Mouse (Mus musculus): ENCODE data around the gene Ctsg. TPM values are rescaled to one million over a fixed set of nuclear protein-coding genes. Genes with fewer than 3 reads are reported as not detected.
"Not testable (repeated sequence)": the region's sequence is repeated elsewhere in the genome, so short reads cannot be mapped to it uniquely, and the experiment has no call there.

The Ctsg gene
- polyA plus RNA-seq (2014; fragmentation: Nextera tagmentation; extraction: Ambion mirVana) = 0.45 TPM in 1 of 2 replicates, not detected in the other

DNA sequence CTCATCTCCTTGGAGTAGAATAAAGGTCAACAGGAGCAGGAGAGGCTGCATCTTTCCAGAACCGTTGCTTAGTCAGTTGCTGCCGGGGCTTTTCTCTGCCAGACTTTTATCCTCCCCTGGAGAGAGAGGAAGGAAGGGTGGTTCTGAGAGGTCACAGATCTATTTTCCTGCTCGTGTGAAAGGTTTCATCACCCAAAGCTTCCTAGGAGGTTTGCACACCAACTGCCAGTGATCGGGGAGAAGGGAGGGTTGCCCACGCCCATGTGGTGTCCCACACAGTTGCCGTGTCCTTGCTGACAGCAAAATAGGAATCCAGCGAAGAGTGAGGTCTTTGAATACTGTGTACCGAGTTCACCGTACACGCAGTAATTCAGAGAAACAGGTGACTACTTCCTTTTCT lies at the start of gene Ctsg:
Ctsg (minus strand) TSS at position 189 of the 400 bp plus-strand sequence.
- no peak within 1 kb of the TSS for H3K9ac ChIP-seq (replicated peaks; ENCODE audit: low read depth, low read length)
- no peak within 1 kb of the TSS for H3K4me3 ChIP-seq (ENCODE audit: low read depth, low read length)
- no peak within 1 kb of the TSS for H3K4me2 ChIP-seq (ENCODE audit: low read depth, low read length)
- no peak for ATAC-seq (ENCODE audit: low read depth)
- H3K27me3 ChIP-seq (ENCODE audit: control insufficient read depth, insufficient read depth, low read length) = no peaks in the 10 kb centered on the region
- no peaks in the 10 kb centered on the region for H3K4me1 ChIP-seq (ENCODE audit: control insufficient read depth, insufficient read depth, low read length)
- no peaks in the 10 kb centered on the region for H3K9me3 ChIP-seq (ENCODE audit: control insufficient read depth, low read length)
- 83% methylated on average over 10 of the region's 10 CpGs for WGBS
- H3K36me3 ChIP-seq (ENCODE audit: control insufficient read depth, insufficient read depth, low read length) = no peaks in the 10 kb centered on the region
- no peak within 1 kb of the TSS for H3K27ac ChIP-seq (ENCODE audit: low read depth, low read length)

DNA sequence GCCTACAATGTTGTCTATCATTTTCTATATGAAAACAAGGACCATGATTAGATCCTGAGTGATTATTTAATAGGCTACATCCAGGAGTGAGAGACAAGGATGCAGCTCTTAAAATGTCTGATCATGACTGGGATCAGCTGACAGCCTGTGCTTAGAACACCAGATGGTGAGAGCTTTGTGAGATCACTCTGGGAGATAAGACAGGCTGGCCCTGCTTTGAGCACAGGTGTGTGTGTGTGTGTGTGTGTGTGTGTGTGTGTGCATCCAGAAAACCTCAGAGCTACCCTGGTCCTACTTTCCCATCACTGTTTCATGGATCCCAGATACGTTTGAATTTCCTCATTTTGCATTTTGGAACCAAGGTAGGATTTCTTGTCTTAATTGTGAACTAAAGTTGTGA lies 31.3 kb upstream of the Ctsg start:
- 89% methylated on average over 1 of the region's 1 CpGs for WGBS
- ATAC-seq (ENCODE audit: low read depth) = not testable (repeated sequence)

DNA sequence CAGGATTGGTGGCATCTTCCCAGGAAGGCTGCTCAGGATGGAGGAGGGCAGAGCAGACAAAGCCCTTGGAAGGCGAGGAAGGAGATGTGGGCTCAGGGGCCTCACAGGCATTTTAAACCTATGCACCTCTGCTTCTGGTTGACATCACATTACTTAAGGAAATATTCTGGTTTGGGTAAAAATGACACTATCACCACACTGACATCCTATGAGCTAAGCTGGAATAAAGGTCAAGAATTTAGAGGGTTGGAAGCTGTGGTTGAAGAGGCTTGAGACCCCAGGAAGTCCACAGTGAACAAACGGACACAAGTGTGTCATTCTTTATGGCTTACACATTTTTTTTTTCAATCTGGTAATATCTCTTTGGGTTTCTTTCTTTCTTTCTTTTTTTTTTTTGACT lies 30.1 kb upstream of the Ctsg start, which contains the start of gene Gzmd:
Gzmd (minus strand) TSS at position 101 of the 400 bp plus-strand sequence.
- H3K4me3 ChIP-seq (ENCODE audit: low read depth, low read length); H3K9ac ChIP-seq (replicated peaks; ENCODE audit: low read depth, low read length); ATAC-seq (ENCODE audit: low read depth); H3K27ac ChIP-seq (ENCODE audit: low read depth, low read length); H3K4me1 ChIP-seq (ENCODE audit: control insufficient read depth, insufficient read depth, low read length); H3K4me2 ChIP-seq (ENCODE audit: low read depth, low read length); H3K36me3 ChIP-seq (ENCODE audit: control insufficient read depth, insufficient read depth, low read length); H3K9me3 ChIP-seq (ENCODE audit: control insufficient read depth, low read length); H3K27me3 ChIP-seq (ENCODE audit: control insufficient read depth, insufficient read depth, low read length): not testable (repeated sequence)
- WGBS = 86% methylated on average over 2 of the region's 2 CpGs

More for the DNA sequence above, 31.3 kb upstream of the Ctsg start:
- not testable (repeated sequence) for H3K4me1 ChIP-seq (ENCODE audit: control insufficient read depth, insufficient read depth, low read length); H3K36me3 ChIP-seq (ENCODE audit: control insufficient read depth, insufficient read depth, low read length); H3K9ac ChIP-seq (replicated peaks; ENCODE audit: low read depth, low read length); H3K27ac ChIP-seq (ENCODE audit: low read depth, low read length); H3K9me3 ChIP-seq (ENCODE audit: control insufficient read depth, low read length); H3K27me3 ChIP-seq (ENCODE audit: control insufficient read depth, insufficient read depth, low read length); H3K4me3 ChIP-seq (ENCODE audit: low read depth, low read length); H3K4me2 ChIP-seq (ENCODE audit: low read depth, low read length)

DNA sequence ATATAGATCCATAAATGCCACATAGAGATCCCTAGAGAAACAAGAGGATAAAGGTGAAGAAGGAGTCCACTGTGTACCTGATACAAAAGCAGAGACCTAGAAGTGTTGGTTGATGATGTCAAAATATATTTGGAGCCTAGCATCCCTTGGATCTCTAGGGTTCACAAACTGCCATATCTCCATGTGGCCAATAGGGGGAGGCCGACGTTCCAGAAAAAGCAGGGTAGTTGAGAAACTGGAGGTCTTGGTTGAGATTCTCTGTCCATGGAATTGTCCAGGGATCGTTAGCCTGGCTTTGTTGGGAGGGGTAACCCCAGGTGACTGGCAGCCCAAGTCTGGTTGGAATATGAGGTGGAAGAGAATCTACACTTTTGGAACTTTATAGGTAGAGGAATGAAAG lies 26.0 kb upstream of the Ctsg start:
- no peaks in the 10 kb centered on the region for H3K4me1 ChIP-seq (ENCODE audit: control insufficient read depth, insufficient read depth, low read length)
- H3K4me2 ChIP-seq (ENCODE audit: low read depth, low read length) = no peak overlapping the region
- H3K36me3 ChIP-seq (ENCODE audit: control insufficient read depth, insufficient read depth, low read length) = no peaks in the 10 kb centered on the region
- H3K4me3 ChIP-seq (ENCODE audit: low read depth, low read length) = no peak overlapping the region
- H3K27ac ChIP-seq (ENCODE audit: low read depth, low read length) = no peak overlapping the region
- WGBS = 41% methylated on average over 3 of the region's 3 CpGs
- no peak overlapping the region for H3K9ac ChIP-seq (replicated peaks; ENCODE audit: low read depth, low read length)
- ATAC-seq (ENCODE audit: low read depth) = no peak
- no peaks in the 10 kb centered on the region for H3K9me3 ChIP-seq (ENCODE audit: control insufficient read depth, low read length)
- H3K27me3 ChIP-seq (ENCODE audit: control insufficient read depth, insufficient read depth, low read length) = no peaks in the 10 kb centered on the region

DNA sequence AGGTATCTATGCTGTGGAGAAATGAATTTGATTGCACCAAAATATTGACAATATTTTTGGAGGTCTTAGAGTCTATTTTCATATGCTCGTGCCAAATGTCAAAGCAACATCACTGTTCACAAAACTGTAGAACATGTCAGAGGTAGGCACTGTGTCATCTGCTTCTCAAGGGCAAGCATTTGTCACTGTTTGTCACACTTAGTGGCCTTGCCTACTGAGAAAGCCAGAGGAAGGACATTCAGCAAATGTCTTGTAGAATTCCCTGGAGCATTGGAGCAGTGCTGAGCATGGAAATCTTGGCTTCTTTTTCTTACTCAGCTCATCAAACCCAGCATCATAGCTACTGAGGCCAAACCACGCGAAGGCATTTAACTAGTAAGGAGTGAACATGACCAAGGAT lies 21.1 kb upstream of the Ctsg start:
- Histone ChIP-seq H3K4me1 (ENCODE audit: control insufficient read depth, insufficient read depth, low read length) (no peaks in the 10 kb centered on the region), H3K36me3 (ENCODE audit: control insufficient read depth, insufficient read depth, low read length) (no peaks in the 10 kb centered on the region), H3K4me3 (ENCODE audit: low read depth, low read length) (no peak overlapping the region), H3K27me3 (ENCODE audit: control insufficient read depth, insufficient read depth, low read length) (no peaks in the 10 kb centered on the region), H3K4me2 (ENCODE audit: low read depth, low read length) (no peak overlapping the region), H3K9ac (replicated peaks; ENCODE audit: low read depth, low read length) (no peak overlapping the region), H3K27ac (ENCODE audit: low read depth, low read length) (no peak overlapping the region), H3K9me3 (ENCODE audit: control insufficient read depth, low read length) (no peaks in the 10 kb centered on the region)
- WGBS = 81% methylated on average over 3 of the region's 3 CpGs
- no peak for ATAC-seq (ENCODE audit: low read depth)

DNA sequence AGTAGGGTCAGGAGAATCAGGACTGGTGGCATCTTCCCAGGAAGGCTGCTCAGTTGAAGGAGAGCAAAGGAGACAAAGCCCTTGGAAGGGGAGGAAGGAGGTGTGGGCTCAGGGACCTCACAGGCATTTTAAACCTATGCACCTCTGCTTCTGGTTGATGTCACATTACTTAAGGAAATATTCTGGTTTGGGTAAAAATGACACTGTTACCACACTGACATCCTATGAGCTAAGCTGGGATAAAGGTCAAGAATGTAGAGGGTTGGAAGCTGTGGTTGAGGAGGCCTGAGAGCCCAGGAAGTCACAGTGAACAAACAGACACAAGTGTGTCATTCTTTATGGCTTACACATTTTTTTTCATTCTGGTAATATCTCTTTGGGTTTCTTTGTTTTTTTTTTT lies 18.2 kb upstream of the Ctsg start, which contains the start of gene Gzme:
Gzme (minus strand) TSS at position 101 of the 400 bp plus-strand sequence.
- no peak for ATAC-seq (ENCODE audit: low read depth)
- no peaks in the 10 kb centered on the region for H3K27me3 ChIP-seq (ENCODE audit: control insufficient read depth, insufficient read depth, low read length)
- no peak within 1 kb of the TSS for H3K9ac ChIP-seq (replicated peaks; ENCODE audit: low read depth, low read length)

DNA sequence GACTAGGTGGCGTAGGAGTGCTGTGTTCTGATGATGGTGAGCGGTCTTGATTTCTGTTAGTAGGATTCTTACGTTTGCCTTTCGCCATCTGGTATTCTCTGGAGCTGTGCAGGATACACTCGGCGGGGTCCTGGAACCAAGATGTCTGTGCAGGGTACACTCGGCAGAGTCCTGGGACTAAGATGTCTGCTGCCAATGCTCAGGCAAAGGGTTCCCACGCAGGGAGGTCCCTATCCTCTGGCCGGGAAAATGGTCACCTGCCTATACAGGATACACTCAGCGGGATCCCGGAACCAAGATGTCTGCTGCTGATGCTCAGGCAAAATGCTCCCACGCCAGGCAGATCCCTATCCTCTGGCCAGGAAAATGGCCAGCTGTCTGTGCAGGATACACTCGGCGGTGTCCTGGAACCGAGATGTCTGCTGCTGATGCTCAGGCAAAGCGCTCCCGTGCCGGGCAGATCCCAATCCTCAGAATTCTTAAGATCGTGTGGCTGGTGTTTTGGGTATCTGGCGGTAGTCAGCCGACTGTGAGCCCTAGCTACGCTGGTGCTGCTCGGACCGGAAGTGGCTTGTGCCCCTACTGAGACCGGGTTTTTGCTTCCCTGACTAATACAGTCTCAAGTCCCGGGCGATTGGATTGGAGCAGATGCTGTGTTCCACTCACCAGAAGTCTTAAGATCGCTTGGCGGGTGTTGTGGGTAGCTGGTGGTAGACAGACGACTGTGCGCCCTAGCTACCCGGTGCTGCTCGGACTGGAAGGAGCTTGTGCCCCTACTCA lies 13.3 kb upstream of the Ctsg start:
- not testable (repeated sequence) for H3K4me3 ChIP-seq (ENCODE audit: low read depth, low read length); H3K4me2 ChIP-seq (ENCODE audit: low read depth, low read length); H3K9me3 ChIP-seq (ENCODE audit: control insufficient read depth, low read length); H3K4me1 ChIP-seq (ENCODE audit: control insufficient read depth, insufficient read depth, low read length); H3K27ac ChIP-seq (ENCODE audit: low read depth, low read length); H3K9ac ChIP-seq (replicated peaks; ENCODE audit: low read depth, low read length); H3K27me3 ChIP-seq (ENCODE audit: control insufficient read depth, insufficient read depth, low read length); H3K36me3 ChIP-seq (ENCODE audit: control insufficient read depth, insufficient read depth, low read length); ATAC-seq (ENCODE audit: low read depth)
- 92% methylated on average over 33 of the region's 33 CpGs for WGBS

More for the DNA sequence above, 18.2 kb upstream of the Ctsg start, which contains the start of gene Gzme:
- no peak within 1 kb of the TSS for H3K4me3 ChIP-seq (ENCODE audit: low read depth, low read length)
- H3K36me3 ChIP-seq (ENCODE audit: control insufficient read depth, insufficient read depth, low read length) = no peaks in the 10 kb centered on the region
- no peak within 1 kb of the TSS for H3K27ac ChIP-seq (ENCODE audit: low read depth, low read length)
- no peaks in the 10 kb centered on the region for H3K9me3 ChIP-seq (ENCODE audit: control insufficient read depth, low read length)
- no peak within 1 kb of the TSS for H3K4me2 ChIP-seq (ENCODE audit: low read depth, low read length)
- no peaks in the 10 kb centered on the region for H3K4me1 ChIP-seq (ENCODE audit: control insufficient read depth, insufficient read depth, low read length)

DNA sequence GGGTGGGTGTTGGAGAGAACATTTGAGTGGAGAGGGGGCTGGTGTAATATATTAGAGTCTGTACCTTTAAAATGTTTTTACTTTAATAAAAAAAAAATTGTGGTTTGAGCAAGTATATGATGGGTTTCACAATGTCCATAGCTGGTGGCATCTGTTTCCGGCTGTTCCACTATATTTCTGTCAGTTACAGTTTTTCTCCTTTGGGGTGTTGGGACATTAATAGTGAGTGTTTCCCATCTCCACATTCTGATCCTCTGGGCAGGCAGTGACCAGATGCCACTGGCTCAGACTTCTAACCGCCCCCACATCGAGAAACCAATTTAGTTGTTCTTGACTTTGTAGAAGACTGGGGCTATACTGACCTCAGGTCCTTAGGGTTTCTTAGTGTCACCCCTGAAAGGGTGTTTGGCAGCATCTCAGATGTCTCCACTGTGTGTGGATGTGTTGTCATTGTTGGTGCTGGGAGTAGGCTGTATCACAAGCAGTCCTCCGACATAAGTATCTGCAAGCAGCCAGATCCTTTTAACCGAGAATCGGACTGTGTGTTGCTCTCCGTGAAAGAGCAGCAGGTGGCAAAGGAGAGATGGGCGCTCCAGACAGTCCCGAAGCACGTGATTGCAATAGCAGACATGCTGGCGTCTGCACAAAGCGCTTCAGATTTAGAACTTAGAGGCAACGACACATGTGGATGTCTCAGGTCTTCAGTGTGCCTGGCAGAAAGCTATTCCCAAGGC lies 3.2 kb upstream of the Ctsg start:
- no peak overlapping the region for H3K4me2 ChIP-seq (ENCODE audit: low read depth, low read length)
- no peak for ATAC-seq (ENCODE audit: low read depth)
- no peak overlapping the region for H3K9ac ChIP-seq (replicated peaks; ENCODE audit: low read depth, low read length)
- H3K27me3 ChIP-seq (ENCODE audit: control insufficient read depth, insufficient read depth, low read length) = no peaks in the 10 kb centered on the region
- H3K36me3 ChIP-seq (ENCODE audit: control insufficient read depth, insufficient read depth, low read length) = no peaks in the 10 kb centered on the region
- no peaks in the 10 kb centered on the region for H3K4me1 ChIP-seq (ENCODE audit: control insufficient read depth, insufficient read depth, low read length)
- no peaks in the 10 kb centered on the region for H3K9me3 ChIP-seq (ENCODE audit: control insufficient read depth, low read length)
- H3K27ac ChIP-seq (ENCODE audit: low read depth, low read length) = no peak overlapping the region
- no peak overlapping the region for H3K4me3 ChIP-seq (ENCODE audit: low read depth, low read length)
- WGBS = 76% methylated on average over 13 of the region's 13 CpGs

DNA sequence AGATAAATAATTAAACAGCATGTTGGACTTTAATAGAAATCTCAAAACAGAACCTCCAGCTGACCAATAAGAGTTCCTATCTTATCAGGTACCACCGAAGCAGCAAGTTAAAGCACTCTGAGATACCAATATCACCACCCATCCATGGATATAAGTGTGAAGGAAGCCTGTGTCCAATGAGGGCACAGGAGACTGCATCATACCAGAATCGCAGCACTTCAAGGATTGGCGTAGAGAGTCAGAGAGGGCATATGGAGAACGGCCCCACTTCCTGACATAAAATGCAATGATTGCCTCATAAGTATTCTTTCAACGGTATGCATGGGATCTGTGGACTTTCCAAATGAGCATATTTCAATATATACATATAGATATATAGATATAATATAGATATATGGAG lies 2.6 kb upstream of the Ctsg start:
- H3K27me3 ChIP-seq (ENCODE audit: control insufficient read depth, insufficient read depth, low read length) = no peaks in the 10 kb centered on the region
- ATAC-seq (ENCODE audit: low read depth) = no peak
- H3K27ac ChIP-seq (ENCODE audit: low read depth, low read length) = no peak overlapping the region
- H3K36me3 ChIP-seq (ENCODE audit: control insufficient read depth, insufficient read depth, low read length) = no peaks in the 10 kb centered on the region
- no peak overlapping the region for H3K4me3 ChIP-seq (ENCODE audit: low read depth, low read length)
- H3K4me2 ChIP-seq (ENCODE audit: low read depth, low read length) = no peak overlapping the region
- H3K4me1 ChIP-seq (ENCODE audit: control insufficient read depth, insufficient read depth, low read length) = no peaks in the 10 kb centered on the region
- WGBS = 90% methylated on average over 5 of the region's 5 CpGs
- no peaks in the 10 kb centered on the region for H3K9me3 ChIP-seq (ENCODE audit: control insufficient read depth, low read length)
- H3K9ac ChIP-seq (replicated peaks; ENCODE audit: low read depth, low read length) = no peak overlapping the region
